Mouse (Mus musculus): ENCODE data around the gene Tspo2.

GRCm38 (mm10) chr17:48411241-48411640 lies 40.1 kb downstream of the Tspo2 start:
- TF ChIP-seq CTCF (IDR thresholded peaks at IDR 0.05; ENCODE audit: low read depth, low read length), result no peak
- no peak for TF ChIP-seq POLR2A (IDR thresholded peaks at IDR 0.05; ENCODE audit: insufficient read depth, low read length)
- TF ChIP-seq EP300 (IDR thresholded peaks at IDR 0.05; ENCODE audit: insufficient read depth, low read depth, low read length), result no peak

All from ES-Bruce4 (cell line).